Mouse (Mus musculus) cerebral cortex, adult 2 months (tissue): ENCODE data around the gene Plch1.

Source experiments
- WGBS: fragments of 180-500 bp; shearing (Covaris S2); methylation state at CpG from one replicate; pipeline ENCODE4 v1.1.7; 2018; 5-methylcytosine and 5-hydroxymethylcytosine counted together

Gene Plch1

GRCm38 (mm10) chr3:63852828-63853227 lies 46.4 kb downstream of the Plch1 start:
- 94% methylated on average over 5 of the region's 5 CpGs for WGBS

GRCm38 (mm10) chr3:63851125-63851698 lies 48.1 kb downstream of the Plch1 start:
- WGBS = 36% methylated on average over 12 of the region's 12 CpGs

- 65% methylated on average over 10 of the region's 10 CpGs for WGBS
Measured at GRCm38 (mm10) chr3:63849765-63850346, 49.4 kb downstream of the Plch1 start.

GRCm38 (mm10) chr3:63844141-63844540 lies 55.1 kb downstream of the Plch1 start:
- WGBS = 62% methylated on average over 4 of the region's 4 CpGs

GRCm38 (mm10) chr3:63842436-63842835 lies 56.8 kb downstream of the Plch1 start:
- WGBS = 93% methylated on average over 4 of the region's 4 CpGs

GRCm38 (mm10) chr3:63836937-63837632 lies 62.2 kb downstream of the Plch1 start:
- WGBS = 45% methylated on average over 8 of the region's 8 CpGs

- WGBS = 33% methylated on average over 1 of the region's 1 CpGs
Measured at GRCm38 (mm10) chr3:63823874-63824400, 75.3 kb downstream of the Plch1 start.

- 75% methylated on average over 3 of the region's 3 CpGs for WGBS
Measured at GRCm38 (mm10) chr3:63815131-63815530, 84.1 kb downstream of the Plch1 start.

- WGBS = 78% methylated on average over 1 of the region's 1 CpGs
Measured at GRCm38 (mm10) chr3:63814203-63814602, 85.1 kb downstream of the Plch1 start.

GRCm38 (mm10) chr3:63806906-63807305 lies 92.4 kb downstream of the Plch1 start:
- WGBS = 86% methylated on average over 1 of the region's 1 CpGs

GRCm38 (mm10) chr3:63805496-63805895 lies 93.8 kb downstream of the Plch1 start:
- WGBS = 72% methylated on average over 2 of the region's 2 CpGs

- WGBS = 86% methylated on average over 5 of the region's 5 CpGs
Measured at GRCm38 (mm10) chr3:63800685-63801084, 98.6 kb downstream of the Plch1 start.

- WGBS = 77% methylated on average over 5 of the region's 5 CpGs
Measured at GRCm38 (mm10) chr3:63786805-63787365, 112.4 kb downstream of the Plch1 start.

- 74% methylated on average over 7 of the region's 7 CpGs for WGBS
Measured at GRCm38 (mm10) chr3:63772617-63773305, 126.5 kb downstream of the Plch1 start.

- WGBS = 53% methylated on average over 1 of the region's 1 CpGs
Measured at GRCm38 (mm10) chr3:63760821-63761220, 138.5 kb downstream of the Plch1 start.

- 37% methylated on average over 2 of the region's 2 CpGs for WGBS
Measured at GRCm38 (mm10) chr3:63740073-63740472, 159.2 kb downstream of the Plch1 start.

GRCm38 (mm10) chr3:63728325-63728724 lies 170.9 kb downstream of the Plch1 start:
- 79% methylated on average over 1 of the region's 1 CpGs for WGBS

- WGBS = 78% methylated on average over 4 of the region's 4 CpGs
Measured at GRCm38 (mm10) chr3:63726667-63727342, 172.5 kb downstream of the Plch1 start.

GRCm38 (mm10) chr3:63693694-63694093 lies 205.6 kb downstream of the Plch1 start:
- WGBS = 85% methylated on average over 2 of the region's 2 CpGs

GRCm38 (mm10) chr3:63692727-63693126 lies 206.5 kb downstream of the Plch1 start:
- 85% methylated on average over 4 of the region's 4 CpGs for WGBS

- WGBS = 58% methylated on average over 4 of the region's 4 CpGs
Measured at GRCm38 (mm10) chr3:63668779-63669178, 230.5 kb downstream of the Plch1 start.
